Mouse (Mus musculus): ENCODE data around the gene Olfr119.
"Not testable (repeated sequence)": the region's sequence is repeated elsewhere in the genome, so short reads cannot be mapped to it uniquely, and the experiment has no call there.

The Olfr119 gene

DNA sequence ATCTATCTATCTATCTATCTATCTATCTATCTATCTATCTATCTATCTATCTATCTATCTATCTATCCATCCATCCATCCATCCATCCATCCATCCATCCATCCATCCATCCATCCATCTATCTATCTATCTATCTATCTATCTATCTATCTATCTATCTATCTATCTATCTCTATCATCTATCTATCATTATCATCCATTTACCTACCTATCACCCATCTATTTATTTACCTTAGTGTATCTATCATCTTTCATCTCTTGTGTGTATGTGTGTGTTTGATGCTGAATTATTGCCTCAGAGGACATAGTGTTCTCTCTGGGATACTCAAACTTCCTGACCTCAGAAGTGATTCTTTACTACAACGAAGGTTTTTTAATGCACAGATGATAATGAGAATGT lies at the start of gene Olfr119:
Gene Olfr119, plus strand, starts transcription at position 301 of the 400 bp plus-strand sequence.
- DNase-seq (ENCODE audit: low spot score), result not testable (repeated sequence)

DNA sequence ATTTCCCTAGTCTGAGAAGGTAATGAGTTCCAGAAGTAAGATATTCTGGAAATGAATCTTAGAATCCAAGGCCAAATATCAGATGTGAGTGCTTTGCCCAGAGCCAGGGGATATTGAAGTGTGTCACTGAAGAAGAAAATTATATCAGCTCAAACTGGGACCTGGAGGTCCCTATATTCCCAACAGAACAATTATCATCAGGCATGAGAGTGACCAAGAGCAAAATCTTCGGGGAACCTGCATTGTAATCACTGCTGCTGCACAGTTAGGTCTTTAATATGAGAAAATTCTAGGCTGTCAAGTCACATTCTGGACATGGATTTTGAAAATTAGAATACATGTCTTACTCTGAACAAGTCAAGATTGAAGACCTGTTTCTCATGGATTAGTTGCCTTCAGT lies 32.7 kb upstream of the Olfr119 start, which contains the start of gene Olfr117:
Gene Olfr117, minus strand, starts transcription at position 101 of the 400 bp plus-strand sequence.
- no peak for DNase-seq (ENCODE audit: low spot score)

DNA sequence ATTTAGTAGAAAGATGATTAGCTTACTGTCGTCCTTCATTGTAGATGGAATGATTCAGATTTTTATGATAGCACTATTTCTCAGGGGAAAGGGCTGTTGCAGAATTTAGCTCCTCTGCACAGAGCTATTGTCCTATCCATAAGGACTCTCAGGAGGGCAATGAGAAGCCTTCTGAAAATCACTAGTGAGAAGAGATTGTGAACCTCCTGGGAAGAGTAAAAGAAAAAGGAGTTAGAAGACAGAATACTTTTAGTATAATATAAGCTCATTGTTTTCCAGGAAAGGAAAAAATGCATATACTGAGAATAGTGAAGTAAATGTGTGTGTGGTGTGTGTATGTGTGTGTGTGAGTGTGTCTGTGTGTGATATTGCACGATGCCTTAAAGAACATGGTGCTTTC lies 29.7 kb upstream of the Olfr119 start, which contains the start of gene Olfr118:
Gene Olfr118, plus strand, starts transcription at position 301 of the 400 bp plus-strand sequence.
- DNase-seq (ENCODE audit: low spot score), result no peak

DNA sequence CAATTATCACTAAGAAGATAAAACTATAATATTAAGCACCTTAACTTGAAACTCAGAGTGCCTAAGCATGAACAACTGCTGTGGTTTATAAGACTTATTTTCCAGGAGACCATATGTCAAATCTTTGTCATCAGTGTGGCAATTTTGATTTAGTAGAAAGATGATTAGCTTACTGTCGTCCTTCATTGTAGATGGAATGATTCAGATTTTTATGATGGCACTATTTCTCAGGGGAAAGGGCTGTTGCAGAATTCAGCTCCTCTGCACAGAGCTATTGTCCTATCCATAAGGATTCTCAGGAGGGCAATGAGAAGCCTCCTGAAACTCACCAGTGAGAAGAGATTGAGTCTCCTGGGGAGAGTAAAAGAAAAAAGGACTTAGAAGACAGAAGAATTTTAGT lies 25.1 kb downstream of the Olfr119 start, which contains the start of gene Olfr120:
Gene Olfr120, plus strand, starts transcription at position 301 of the 400 bp plus-strand sequence.
- no peak for DNase-seq (ENCODE audit: low spot score)

DNA sequence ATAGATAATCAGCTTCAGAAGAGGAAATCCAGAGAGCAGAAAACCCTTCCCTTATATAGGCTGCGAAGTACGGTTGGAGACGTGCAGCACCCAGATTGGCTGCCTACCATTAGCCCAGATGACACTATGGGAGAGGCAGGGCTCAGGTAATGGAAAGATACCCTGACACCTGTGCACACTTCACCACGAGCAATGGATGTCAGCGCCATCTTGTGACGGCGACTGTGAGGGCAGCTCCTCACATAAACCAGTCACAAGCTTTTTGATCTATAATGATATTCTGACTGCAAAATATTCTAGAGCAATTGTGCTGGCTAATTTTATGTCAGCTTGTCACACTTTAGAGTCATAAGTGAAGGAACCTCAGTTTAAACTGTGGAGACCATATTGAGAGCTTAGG lies 41.7 kb downstream of the Olfr119 start:
- no peak for DNase-seq (ENCODE audit: low spot score)
